Mouse (Mus musculus) lung, adult 2 months (tissue): ENCODE results near the gene Pdzrn3.

Source experiments
- CTCF ChIP-seq: fragments of 200-500 bp; IDR thresholded peaks from 2 replicates; pipeline ENCODE4 v1.5.1; 2011; ENCODE audit warnings: mild to moderate bottlenecking, low read length, control low read depth; ENCODE audit not compliant: insufficient read depth
- POLR2A ChIP-seq: fragments of 200-500 bp; IDR thresholded peaks from 2 replicates; pipeline ENCODE4 v1.6.1; 2011; ENCODE audit warnings: low read depth, mild to moderate bottlenecking, control low read depth, low read length, borderline replicate concordance; ENCODE audit errors: extremely low read depth

DNA sequence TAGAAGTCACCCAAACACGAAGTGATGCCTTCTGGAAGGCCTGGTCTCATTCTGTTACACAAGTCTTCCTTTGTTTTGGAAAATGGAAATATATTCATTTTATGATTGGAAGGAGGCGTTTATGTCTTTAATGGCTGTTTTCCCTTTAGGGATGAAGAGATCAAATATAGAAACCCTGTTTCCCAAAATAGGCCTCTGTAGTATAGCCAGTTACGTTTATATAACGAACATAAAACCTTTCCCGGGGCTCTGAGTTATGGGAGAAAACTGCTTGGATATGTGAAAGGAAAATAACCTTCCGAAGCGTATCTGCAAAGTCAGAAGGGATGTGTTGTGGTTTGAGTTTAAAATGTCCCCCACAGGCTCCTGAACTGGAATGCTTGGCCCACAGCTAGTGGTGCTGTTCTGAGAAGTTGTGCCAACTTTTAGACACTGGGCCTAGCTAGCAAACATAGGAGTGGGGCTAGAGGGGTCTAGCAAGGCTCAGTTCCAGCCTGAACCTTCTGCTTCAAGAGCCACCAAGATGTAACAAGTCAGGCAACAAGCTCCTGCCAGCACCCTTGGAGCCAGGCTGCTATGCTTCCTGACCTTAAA lies 58.2 kb downstream of the Pdzrn3 start:
- TF ChIP-seq CTCF (no peak), POLR2A (no peak)
